Mouse (Mus musculus): ENCODE results near the gene Ggn. TPM values are rescaled to one million over a fixed set of nuclear protein-coding genes. Genes with fewer than 3 reads are reported as not detected.
A peak's percentile ranks its signal among the peaks of the same experiment; 100 is the strongest.
"Not testable (repeated sequence)": the region's sequence is repeated elsewhere in the genome, so short reads cannot be mapped to it uniquely, and the experiment has no call there.

Gene Ggn
- total and polyA plus RNA-seq, 3 experiments: 0.21 to 0.22 TPM; not detected in 1

GRCm38 (mm10) chr7:29128725-29129124, 41.3 kb upstream of the Ggn start:
- no peak overlapping the region for H3K4me3 ChIP-seq (ENCODE audit: low read depth, low read length)
- TF ChIP-seq CTCF (IDR thresholded peaks at IDR 0.05; ENCODE audit: low read depth, low read length) (peak; percentile 23; the same call in 1 of the 2 replicates), GATA1 (IDR thresholded peaks at IDR 0.05; ENCODE audit: borderline replicate concordance, low read length) (no peak), POLR2AphosphoS5 (IDR thresholded peaks at IDR 0.05; ENCODE audit: insufficient replicate concordance, low read depth, low read length) (no peak)
- peaks cover 23% of the 10 kb centered on the region for H3K4me1 ChIP-seq (ENCODE audit: insufficient read depth, low read depth, low read length)
- DNase-seq (ENCODE audit: low spot score) (no peak), ATAC-seq (ENCODE audit: extremely low read depth, insufficient number of reproducible peaks, low FRiP score, poor library complexity, severe bottlenecking) (no peak)
- no peaks in the 10 kb centered on the region for H3K36me3 ChIP-seq (replicated peaks)
- H3K9me3 ChIP-seq (replicated peaks): no peaks in the 10 kb centered on the region
- H3K27me3 ChIP-seq (ENCODE audit: insufficient read depth, low read length): peaks cover 14% of the 10 kb centered on the region

DNA sequence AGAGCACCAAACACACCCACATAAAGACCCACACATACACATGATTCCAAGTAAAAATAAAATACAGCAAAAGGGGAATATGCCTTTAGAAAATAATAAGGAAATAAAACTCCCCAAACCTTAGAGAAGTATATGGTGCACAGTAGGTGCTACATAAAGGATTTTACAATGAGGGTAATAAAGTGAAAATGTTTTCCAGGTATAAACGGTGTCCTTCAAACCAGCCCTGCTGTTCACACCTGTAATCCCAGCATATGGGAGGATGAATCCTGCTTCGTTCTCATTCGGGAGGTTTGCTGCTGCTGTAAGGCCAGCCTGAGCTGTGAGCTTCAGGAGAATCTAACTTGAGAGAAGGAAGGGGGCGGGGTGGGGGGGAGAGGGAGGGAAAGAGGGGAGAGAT, 35.8 kb upstream of the Ggn start:
- Histone ChIP-seq H3K27me3 (ENCODE audit: insufficient read depth, low read length) (peaks cover 22% of the 10 kb centered on the region; the same call in 1 of the 2 replicates), H3K9me3 (replicated peaks) (no peaks in the 10 kb centered on the region), H3K36me3 (replicated peaks) (no peaks in the 10 kb centered on the region), H3K4me1 (ENCODE audit: insufficient read depth, low read depth, low read length) (peaks cover 26% of the 10 kb centered on the region), H3K4me3 (ENCODE audit: low read depth, low read length) (no peak overlapping the region; the same call in 1 of the 2 replicates)
- TF ChIP-seq POLR2AphosphoS5 (IDR thresholded peaks at IDR 0.05; ENCODE audit: insufficient replicate concordance, low read depth, low read length) (no peak), CTCF (IDR thresholded peaks at IDR 0.05; ENCODE audit: low read depth, low read length) (no peak), TAL1 (conservative IDR thresholded peaks at IDR 0.05; ENCODE audit: low read depth, low read length) (no peak), GATA2 (IDR thresholded peaks at IDR 0.05; ENCODE audit: borderline replicate concordance, low read depth, low read length) (no peak), GATA1 (IDR thresholded peaks at IDR 0.05; ENCODE audit: borderline replicate concordance, low read length) (no peak)
- no peak for DNase-seq (ENCODE audit: low spot score)
- no peak for ATAC-seq (ENCODE audit: extremely low read depth, insufficient number of reproducible peaks, low FRiP score, poor library complexity, severe bottlenecking)

DNA sequence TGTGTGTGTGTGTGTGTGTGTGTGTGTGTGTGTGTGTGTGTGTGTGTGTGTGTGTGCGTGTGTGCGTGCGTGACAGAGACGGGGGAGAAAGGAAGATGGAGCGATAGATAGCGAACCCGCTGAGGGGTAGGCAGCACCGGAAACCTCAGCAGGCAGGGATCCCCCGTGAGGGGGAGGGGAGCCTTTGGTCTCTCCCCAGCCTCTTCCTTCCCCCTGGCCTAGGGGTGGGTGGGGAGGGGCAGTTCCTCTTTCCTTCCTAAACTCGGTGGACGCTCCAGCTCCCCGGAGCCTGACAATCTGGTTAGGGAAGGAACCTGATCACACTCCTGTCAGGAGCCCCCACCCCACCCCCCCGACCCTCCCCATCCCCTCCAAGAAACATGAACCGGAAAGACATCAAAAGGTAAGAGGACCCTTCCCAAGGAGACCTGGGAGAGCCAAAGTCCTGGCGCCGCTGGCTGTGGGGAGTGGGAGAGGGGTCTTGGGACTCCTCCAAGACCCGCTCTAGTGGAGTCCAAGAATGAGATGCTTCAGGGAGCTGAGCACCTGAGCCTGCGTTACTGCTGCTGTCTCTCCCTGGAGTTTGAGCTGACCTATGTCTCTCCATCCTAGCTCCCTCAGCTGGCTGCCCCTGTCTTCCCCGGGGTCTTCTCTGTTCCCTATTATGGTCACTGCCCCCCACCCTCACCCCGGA, 35.2 kb upstream of the Ggn start, which contains the start of gene Rasgrp4:
Gene Rasgrp4, plus strand, starts transcription at position 159 of the 694 bp plus-strand sequence.
- peak; percentile 75 for ATAC-seq (ENCODE audit: extremely low read depth, insufficient number of reproducible peaks, low FRiP score, poor library complexity, severe bottlenecking)
- DNase-seq (ENCODE audit: low spot score): peak; percentile 83
- no peaks in the 10 kb centered on the region for H3K9me3 ChIP-seq (replicated peaks)
- H3K4me3 ChIP-seq (ENCODE audit: low read depth, low read length): peak within 1 kb of the TSS; percentile 53
- TF ChIP-seq GATA2 (IDR thresholded peaks at IDR 0.05; ENCODE audit: borderline replicate concordance, low read depth, low read length): no peak
- no peak for TF ChIP-seq POLR2AphosphoS5 (IDR thresholded peaks at IDR 0.05; ENCODE audit: insufficient replicate concordance, low read depth, low read length)
- TF ChIP-seq TAL1 (conservative IDR thresholded peaks at IDR 0.05; ENCODE audit: low read depth, low read length): no peak
- TF ChIP-seq GATA1 (IDR thresholded peaks at IDR 0.05; ENCODE audit: borderline replicate concordance, low read length): no peak
- no peak for TF ChIP-seq CTCF (IDR thresholded peaks at IDR 0.05; ENCODE audit: low read depth, low read length)
- no peaks in the 10 kb centered on the region for H3K36me3 ChIP-seq (replicated peaks)
- H3K4me1 ChIP-seq (ENCODE audit: insufficient read depth, low read depth, low read length): peaks cover 26% of the 10 kb centered on the region
- peaks cover 22% of the 10 kb centered on the region; the same call in 1 of the 2 replicates for H3K27me3 ChIP-seq (ENCODE audit: insufficient read depth, low read length)

DNA sequence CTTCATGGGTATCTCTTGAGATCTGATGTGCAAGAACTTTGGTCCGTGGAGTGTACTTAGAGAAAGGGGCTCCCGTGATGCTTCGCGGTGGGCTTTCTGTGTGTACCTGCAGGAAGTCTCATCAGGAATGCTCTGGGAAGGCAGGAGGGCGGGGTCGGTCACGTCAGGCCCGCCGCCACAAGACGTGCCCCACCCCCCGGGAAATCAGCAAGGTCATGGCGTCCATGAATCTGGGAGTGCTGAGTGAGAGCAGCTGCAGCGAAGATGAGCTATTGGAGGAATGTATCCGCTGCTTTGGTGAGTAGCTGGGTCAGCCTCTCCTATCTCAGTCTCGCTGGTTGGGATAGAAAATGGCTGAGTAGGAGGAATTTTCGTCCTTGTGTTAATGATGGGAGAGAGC, 32.6 kb upstream of the Ggn start:
- no peak for ATAC-seq (ENCODE audit: extremely low read depth, insufficient number of reproducible peaks, low FRiP score, poor library complexity, severe bottlenecking)
- no peak overlapping the region for H3K4me3 ChIP-seq (ENCODE audit: low read depth, low read length)
- DNase-seq (ENCODE audit: low spot score): no peak
- H3K27me3 ChIP-seq (ENCODE audit: insufficient read depth, low read length): peaks cover 19% of the 10 kb centered on the region; the same call in 1 of the 2 replicates
- TF ChIP-seq GATA1 (IDR thresholded peaks at IDR 0.05; ENCODE audit: borderline replicate concordance, low read length) (no peak), GATA2 (IDR thresholded peaks at IDR 0.05; ENCODE audit: borderline replicate concordance, low read depth, low read length) (no peak), CTCF (IDR thresholded peaks at IDR 0.05; ENCODE audit: low read depth, low read length) (no peak), TAL1 (conservative IDR thresholded peaks at IDR 0.05; ENCODE audit: low read depth, low read length) (no peak), POLR2AphosphoS5 (IDR thresholded peaks at IDR 0.05; ENCODE audit: insufficient replicate concordance, low read depth, low read length) (no peak)
- H3K9me3 ChIP-seq (replicated peaks): no peaks in the 10 kb centered on the region
- no peaks in the 10 kb centered on the region for H3K36me3 ChIP-seq (replicated peaks)
- H3K4me1 ChIP-seq (ENCODE audit: insufficient read depth, low read depth, low read length): peaks cover 34% of the 10 kb centered on the region

DNA sequence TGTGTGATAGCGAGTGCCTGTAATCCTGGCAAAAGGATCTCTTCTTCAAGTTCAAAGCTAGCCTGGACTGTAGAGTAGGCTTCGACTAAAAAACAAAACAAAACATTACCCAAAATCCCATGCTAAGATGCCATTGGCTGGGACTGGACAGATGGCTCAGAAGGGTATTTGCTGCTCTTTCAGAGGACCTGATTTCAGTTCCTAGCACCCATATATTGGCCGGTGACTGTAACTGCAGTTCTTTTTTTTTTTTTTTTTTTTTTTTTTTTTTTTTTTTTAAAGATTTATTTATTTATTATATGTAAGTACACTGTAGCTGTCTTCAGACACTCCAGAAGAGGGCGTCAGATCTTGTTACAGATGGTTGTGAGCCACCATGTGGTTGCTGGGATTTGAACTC, 30.8 kb upstream of the Ggn start:
- not testable (repeated sequence) for H3K4me3 ChIP-seq (ENCODE audit: low read depth, low read length); DNase-seq (ENCODE audit: low spot score); H3K9me3 ChIP-seq (replicated peaks); ATAC-seq (ENCODE audit: extremely low read depth, insufficient number of reproducible peaks, low FRiP score, poor library complexity, severe bottlenecking); H3K36me3 ChIP-seq (replicated peaks)
- H3K27me3 ChIP-seq (ENCODE audit: insufficient read depth, low read length): peaks cover 21% of the 10 kb centered on the region; the same call in 1 of the 2 replicates
- H3K4me1 ChIP-seq (ENCODE audit: insufficient read depth, low read depth, low read length): peaks cover 38% of the 10 kb centered on the region

GRCm38 (mm10) chr7:29141416-29141815, 28.6 kb upstream of the Ggn start:
- H3K27me3 ChIP-seq (ENCODE audit: insufficient read depth, low read length): peaks cover 14% of the 10 kb centered on the region; the same call in 1 of the 2 replicates
- TF ChIP-seq POLR2AphosphoS5 (IDR thresholded peaks at IDR 0.05; ENCODE audit: insufficient replicate concordance, low read depth, low read length) (no peak), GATA1 (IDR thresholded peaks at IDR 0.05; ENCODE audit: borderline replicate concordance, low read length) (no peak), GATA2 (IDR thresholded peaks at IDR 0.05; ENCODE audit: borderline replicate concordance, low read depth, low read length) (no peak), CTCF (IDR thresholded peaks at IDR 0.05; ENCODE audit: low read depth, low read length) (no peak), TAL1 (conservative IDR thresholded peaks at IDR 0.05; ENCODE audit: low read depth, low read length) (no peak)
- H3K4me1 ChIP-seq (ENCODE audit: insufficient read depth, low read depth, low read length): peaks cover 41% of the 10 kb centered on the region
- H3K36me3 ChIP-seq (replicated peaks): no peaks in the 10 kb centered on the region
- no peaks in the 10 kb centered on the region for H3K9me3 ChIP-seq (replicated peaks)
- DNase-seq (ENCODE audit: low spot score) (no peak), ATAC-seq (ENCODE audit: extremely low read depth, insufficient number of reproducible peaks, low FRiP score, poor library complexity, severe bottlenecking) (no peak)
- H3K4me3 ChIP-seq (ENCODE audit: low read depth, low read length): no peak overlapping the region

Data from G1E (cell line).